Mouse (Mus musculus) right cerebral cortex, postnatal 10 days (tissue): Measurements from ENCODE around the gene Foxf1.

Experiments
- DNase-seq, 2 experiments: peaks; one replicate each; pipeline ENCODE4 v3.0.0; 2021; ENCODE audit warnings: low spot score in 2 of 2

The Foxf1 gene

GRCm38 (mm10) chr8:121082218-121083092 lies 1.7 kb upstream of the Foxf1 start:
- DNase-seq: no peak

DNA sequence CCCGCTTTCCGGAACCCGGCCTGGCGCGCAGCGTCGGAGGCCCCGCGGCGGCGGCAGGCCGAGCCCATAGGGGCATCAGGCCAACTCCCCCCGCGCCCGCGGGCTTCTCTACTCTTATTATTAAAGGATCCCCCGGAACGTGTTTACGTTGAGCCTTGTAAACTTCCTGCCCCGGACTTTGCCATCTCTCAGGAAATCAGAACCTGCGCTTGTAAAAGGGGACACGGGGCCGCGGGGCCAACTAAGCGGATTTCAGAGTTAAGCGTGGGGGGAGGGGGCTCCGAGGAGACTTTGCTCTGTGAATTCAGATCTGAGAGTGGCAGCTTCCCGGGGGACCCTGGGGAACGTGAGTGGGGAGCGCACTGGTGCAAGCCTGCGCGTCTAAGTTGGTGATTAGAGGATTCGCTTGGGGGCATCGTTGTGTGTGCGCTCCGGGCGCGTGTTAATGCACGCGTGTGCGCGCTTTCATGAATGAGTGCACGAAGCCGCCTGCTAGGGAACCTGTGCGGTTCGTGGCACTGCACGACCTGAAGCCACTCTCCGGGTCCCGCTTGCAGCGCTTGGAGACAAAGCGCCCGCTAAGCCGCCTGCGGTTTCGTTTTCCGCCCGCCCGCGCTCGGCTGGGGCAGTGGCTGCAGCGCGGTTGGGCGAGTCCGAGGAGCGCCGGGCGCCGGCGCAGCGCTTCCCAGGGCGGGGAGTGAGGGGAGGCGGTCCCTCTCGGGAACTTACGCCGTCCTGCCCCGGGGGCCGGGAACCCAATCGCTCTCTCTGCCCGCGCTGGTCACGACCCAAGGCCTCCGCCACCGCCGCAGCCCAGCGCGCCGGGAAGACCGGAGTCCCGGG lies 872 bp upstream of the Foxf1 start:
- DNase-seq: no peak

DNA sequence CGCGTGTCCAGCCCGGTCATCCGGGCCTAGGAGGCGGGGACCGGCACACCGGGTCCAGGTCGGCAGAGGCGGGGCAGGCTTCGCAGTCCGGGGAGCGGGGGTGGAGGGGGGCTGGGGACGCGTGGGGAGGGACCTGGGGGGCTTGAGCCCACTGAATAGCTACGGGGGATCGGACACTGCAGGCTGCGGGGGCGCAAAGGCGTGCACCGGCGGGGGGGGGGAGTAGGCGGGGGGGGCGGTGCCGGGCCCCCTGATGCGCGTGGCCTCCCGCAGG lies 313 bp upstream of the Foxf1 start:
- no peak for DNase-seq

- DNase-seq: no peak
These were observed 825 bp downstream of the Foxf1 start for GRCm38 (mm10) chr8:121085011-121085410.

GRCm38 (mm10) chr8:121085561-121085960 lies 1.4 kb downstream of the Foxf1 start:
- no peak for DNase-seq

DNA sequence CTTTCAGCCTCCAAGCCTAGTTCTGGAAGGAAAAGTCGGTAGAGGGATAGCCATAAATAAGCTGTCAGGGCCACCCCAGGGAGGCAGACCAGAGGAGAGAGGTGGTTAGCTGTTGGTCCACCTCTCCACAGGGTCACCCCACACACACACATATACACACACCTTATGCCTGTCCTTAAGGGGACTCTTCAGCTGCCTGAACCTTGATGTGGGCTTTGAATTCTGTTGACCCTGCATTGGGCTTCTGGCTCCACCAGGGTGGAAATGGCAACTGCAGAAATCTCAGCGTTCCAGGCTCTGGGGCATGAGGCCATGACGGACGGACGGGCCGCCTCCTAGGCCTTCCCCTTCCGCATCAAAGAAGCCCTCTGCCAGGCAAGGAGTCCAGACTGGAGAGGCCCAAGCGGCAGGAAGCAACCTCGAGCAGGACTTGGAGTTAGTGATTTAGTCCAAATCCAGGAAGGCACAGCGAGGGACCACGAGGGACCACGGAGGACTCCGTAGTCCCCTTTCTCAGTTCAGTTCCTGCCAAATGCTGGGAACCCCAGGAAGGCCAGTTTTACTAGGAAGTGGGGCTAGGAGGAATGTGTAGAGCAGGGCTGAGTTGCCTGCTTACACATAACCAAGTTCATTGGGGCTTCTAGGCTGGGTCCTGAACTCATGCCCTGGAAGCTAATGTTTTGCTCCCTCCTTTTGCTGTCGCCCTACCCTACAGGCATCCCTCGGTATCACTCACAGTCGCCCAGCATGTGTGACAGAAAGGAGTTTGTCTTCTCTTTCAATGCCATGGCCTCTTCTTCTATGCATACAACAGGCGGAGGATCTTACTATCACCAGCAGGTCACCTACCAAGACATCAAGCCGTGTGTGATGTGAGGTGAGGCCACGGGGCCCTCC lies 2.1 kb downstream of the Foxf1 start:
- DNase-seq: no peak

- no peak for DNase-seq
These were observed 4.1 kb downstream of the Foxf1 start for GRCm38 (mm10) chr8:121088281-121088680.

GRCm38 (mm10) chr8:121088871-121089630 lies 4.9 kb downstream of the Foxf1 start:
- DNase-seq: no peak

DNA sequence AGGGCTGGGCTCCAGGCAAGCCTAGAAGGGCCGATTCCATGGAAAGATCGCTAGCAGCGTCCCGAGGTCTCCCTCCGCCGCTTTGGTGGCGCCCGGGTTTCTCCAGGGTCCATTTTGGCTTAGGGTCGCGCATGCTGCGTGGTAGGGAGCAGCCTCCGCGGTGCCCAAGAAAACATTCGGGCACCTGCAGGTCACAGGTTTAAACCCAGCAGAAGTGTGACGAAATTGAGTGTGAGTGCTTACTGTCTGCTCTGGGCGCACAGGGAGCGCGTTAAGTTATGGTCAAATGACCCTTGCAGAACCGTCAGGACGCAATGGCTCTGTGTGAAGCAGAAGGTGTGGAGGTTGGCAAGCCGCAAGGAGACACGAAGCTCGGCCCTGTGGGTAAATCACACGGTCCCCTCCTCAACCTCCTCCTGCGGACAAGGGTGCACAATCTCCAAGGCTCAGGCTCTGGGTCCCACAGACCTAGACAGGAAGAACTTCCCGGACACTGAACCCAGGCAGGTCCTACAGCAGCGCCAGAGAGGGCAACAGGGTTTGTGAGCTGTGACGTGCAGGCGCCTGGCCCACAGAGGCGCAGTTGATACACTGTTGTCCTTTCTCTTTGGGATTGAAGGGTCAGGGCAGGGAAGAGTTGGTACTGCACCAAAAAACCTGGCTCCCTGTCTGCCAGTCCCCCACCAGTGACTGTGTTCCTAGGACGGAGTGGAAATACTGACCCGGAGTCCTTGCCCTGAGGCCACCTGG lies 5.6 kb downstream of the Foxf1 start:
- DNase-seq: no peak

GRCm38 (mm10) chr8:121090716-121091115 lies 6.5 kb downstream of the Foxf1 start:
- DNase-seq: no peak

DNA sequence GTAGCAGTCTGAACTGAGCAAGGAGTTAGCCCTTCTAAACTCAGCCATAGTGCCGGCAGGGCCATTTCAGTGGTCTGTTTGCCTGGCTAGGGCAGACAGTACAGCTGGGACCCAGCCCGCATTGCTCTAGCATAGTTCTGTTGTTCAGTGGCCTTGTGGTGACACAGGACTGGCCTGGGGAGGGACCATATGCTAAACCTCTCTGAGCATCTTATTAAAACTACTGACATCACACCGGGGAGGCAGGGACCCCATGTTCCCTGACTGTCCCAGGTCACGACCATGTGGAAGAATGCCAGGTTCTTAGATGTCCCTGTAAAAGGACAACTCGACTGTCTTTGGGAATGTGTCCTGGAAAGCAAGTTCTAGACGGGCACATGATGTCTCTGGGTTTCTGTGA lies 8.0 kb downstream of the Foxf1 start:
- DNase-seq: no peak

GRCm38 (mm10) chr8:121092627-121093026 lies 8.4 kb downstream of the Foxf1 start:
- peak; percentile 76 to 90 for DNase-seq

GRCm38 (mm10) chr8:121093496-121093895 lies 9.3 kb downstream of the Foxf1 start:
- DNase-seq: no peak

DNA sequence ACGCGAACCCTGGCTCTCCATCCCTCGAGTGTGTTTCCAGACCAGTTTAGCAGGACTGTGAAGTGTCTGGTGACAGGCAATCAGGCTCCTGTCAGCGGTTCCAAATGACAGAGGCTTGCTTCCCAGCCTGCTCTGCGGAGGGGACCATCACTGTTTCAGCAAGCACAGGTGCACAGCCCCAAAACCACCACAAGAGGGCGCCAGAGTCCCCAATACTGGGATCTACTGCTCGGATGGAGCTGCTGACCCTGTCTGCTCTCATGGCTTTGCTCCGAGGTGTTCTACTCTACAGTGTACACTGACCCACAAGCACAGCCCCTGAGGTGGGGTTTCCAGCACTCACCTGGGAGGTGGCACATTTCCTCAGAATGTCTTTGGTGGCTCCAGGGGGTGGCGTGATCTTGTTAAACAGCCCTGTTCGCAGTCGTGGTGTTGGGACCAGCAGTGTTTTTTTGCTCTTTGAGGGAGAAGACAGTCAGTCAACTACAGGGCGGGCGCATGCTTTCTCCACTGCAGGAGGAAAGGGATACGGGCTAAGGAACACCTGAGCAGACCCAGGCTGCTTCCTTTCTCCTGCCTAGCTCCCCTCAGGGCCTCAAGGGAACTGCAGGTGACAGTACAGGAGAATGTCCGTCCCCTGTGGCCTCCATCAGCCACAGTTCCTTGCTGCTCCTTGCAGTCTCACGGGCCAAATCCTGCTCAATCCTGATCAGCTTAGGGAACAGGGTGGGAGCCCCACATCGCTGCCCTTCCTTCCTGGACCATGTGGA lies 20.0 kb downstream of the Foxf1 start:
- peak; percentile 70 to 83 for DNase-seq

- peak; percentile 99 to 100 for DNase-seq
These were observed 23.8 kb downstream of the Foxf1 start, which contains the start of gene Mthfsd for GRCm38 (mm10) chr8:121107668-121108656. Mthfsd (minus strand) TSS chr8:121108392.

GRCm38 (mm10) chr8:121108657-121109056 lies 24.5 kb downstream of the Foxf1 start:
- DNase-seq: no peak

DNA sequence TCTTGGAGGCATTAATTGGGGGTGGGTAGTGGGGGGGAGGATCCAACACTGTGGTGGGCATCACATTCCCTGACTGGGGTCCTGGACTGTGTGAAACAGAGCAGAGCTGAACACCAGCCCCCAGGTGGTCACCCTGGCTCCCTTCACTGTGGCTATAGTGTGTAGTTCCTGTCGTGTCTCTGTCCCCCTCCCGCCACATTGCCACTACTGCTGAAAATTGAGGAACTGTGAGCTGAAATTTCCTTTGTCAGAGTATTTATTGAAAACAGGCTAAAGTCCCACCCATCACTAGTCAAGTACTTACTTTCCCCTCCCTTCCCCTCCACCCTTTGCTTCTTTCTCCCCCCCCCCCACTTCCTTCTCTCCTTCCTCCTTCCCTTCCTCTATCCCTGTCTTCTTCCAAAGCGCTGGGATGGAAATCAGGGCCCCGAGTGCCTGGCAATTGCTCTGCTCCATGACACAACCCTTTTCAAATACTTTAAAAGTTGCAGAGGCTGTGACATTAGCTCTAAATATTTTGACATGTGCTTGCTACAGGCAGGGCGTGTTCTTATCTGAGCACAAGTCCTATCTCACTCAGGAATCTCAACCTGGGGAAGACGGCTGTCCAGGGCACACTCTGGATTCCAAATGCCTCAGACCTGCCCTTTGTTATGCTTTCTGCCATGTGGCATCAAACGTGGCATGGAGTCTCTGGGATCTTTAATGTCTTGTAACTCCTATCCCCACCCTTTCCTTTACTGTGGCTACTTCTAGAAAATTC lies 27.1 kb downstream of the Foxf1 start:
- DNase-seq: no peak

GRCm38 (mm10) chr8:121113261-121113660 lies 29.1 kb downstream of the Foxf1 start:
- peak; percentile 92 to 95 for DNase-seq
